Mouse (Mus musculus) MEL (cell line): Measurements from ENCODE around the gene Grm1. TPM values are rescaled to one million over a fixed set of nuclear protein-coding genes. Genes with fewer than 3 reads are reported as not detected.

Experiments
- DNase-seq: peaks from one replicate; pipeline ENCODE4 v3.0.0; 2011; ENCODE audit warnings: low read depth, low spot score
- H3K27ac ChIP-seq: 2 replicates; pipeline ENCODE4 v1.5.1; 2012; ENCODE audit warnings: low read depth, mild to moderate bottlenecking, control low read depth, low read length, moderate library complexity; ENCODE audit not compliant: control insufficient read depth
- H3K27me3 ChIP-seq, 2 experiments: fragments of 150-350 bp in 1 of 2; sonication (generic) in 1 of 2; 2 replicates each; pipeline ENCODE4 v1.6.1; 2012; ENCODE audit warnings: low read length in 2 of 2, mild to moderate bottlenecking in 2 of 2, improper control_type of control experiment in 1 of 2, moderate library complexity in 1 of 2; ENCODE audit not compliant: insufficient read depth in 2 of 2, control insufficient read depth in 1 of 2
- H3K36me3 ChIP-seq, 2 experiments: 2 replicates each; pipeline ENCODE4 v1.6.1; 2012 to 2014; ENCODE audit warnings: low read length in 2 of 2, improper control_type of control experiment in 1 of 2, inconsistent platforms in 1 of 2, mild to moderate bottlenecking in 1 of 2; ENCODE audit not compliant: insufficient read depth in 2 of 2, control insufficient read depth in 1 of 2
- H3K4me1 ChIP-seq, 2 experiments: fragments of 150-350 bp in 1 of 2; sonication (generic) in 1 of 2; 2 replicates each; pipeline ENCODE4 v1.6.1; 2012; ENCODE audit warnings: low read length in 2 of 2, improper control_type of control experiment in 1 of 2, mild to moderate bottlenecking in 1 of 2; ENCODE audit not compliant: insufficient read depth in 2 of 2, control insufficient read depth in 1 of 2
- H3K4me3 ChIP-seq, 2 experiments: fragments of 150-350 bp in 1 of 2; sonication (generic) in 1 of 2; 2 replicates each; pipeline ENCODE4 v1.5.1; 2012; ENCODE audit warnings: low read depth in 2 of 2, low read length in 2 of 2, mild to moderate bottlenecking in 2 of 2, moderate library complexity in 2 of 2, control low read depth in 1 of 2, improper control_type of control experiment in 1 of 2; ENCODE audit not compliant: control insufficient read depth in 1 of 2, insufficient read depth in 1 of 2
- H3K79me2 ChIP-seq: 2 replicates; pipeline ENCODE4 v1.6.1; 2012; ENCODE audit warnings: mild to moderate bottlenecking, low read length, moderate library complexity; ENCODE audit not compliant: control insufficient read depth, poor library complexity, insufficient read depth
- H3K9ac ChIP-seq: 2 replicates; pipeline ENCODE4 v1.6.1; 2012; ENCODE audit warnings: low read depth, mild to moderate bottlenecking, control low read depth, low read length, moderate library complexity; ENCODE audit not compliant: control insufficient read depth, poor library complexity, severe bottlenecking
- H3K9me3 ChIP-seq: fragments of 150-350 bp; sonication (generic); replicated peaks from 2 replicates; pipeline ENCODE4 v1.6.1; 2012; ENCODE audit warnings: mild to moderate bottlenecking, low read length, improper control_type of control experiment, moderate library complexity; ENCODE audit not compliant: insufficient read depth
- CHD1 ChIP-seq: IDR thresholded peaks from 2 replicates; pipeline ENCODE4 v1.6.1; 2012; ENCODE audit warnings: low read depth, mild to moderate bottlenecking, inconsistent platforms, low read length, improper control_type of control experiment
- CTCF ChIP-seq, 3 experiments: IDR thresholded peaks in 2 of 3; conservative IDR thresholded peaks in 1 of 3; 2 replicates each; pipeline ENCODE4 v1.5.1; 2011 to 2012; ENCODE audit warnings: low read length in 3 of 3, low read depth in 2 of 3, mild to moderate bottlenecking in 2 of 3, improper control_type of control experiment in 1 of 3, inconsistent platforms in 1 of 3, mixed read lengths in 1 of 3, moderate library complexity in 1 of 3; ENCODE audit not compliant: control insufficient read depth in 1 of 3, insufficient read depth in 1 of 3, poor library complexity in 1 of 3, severe bottlenecking in 1 of 3
- GABPA ChIP-seq: IDR thresholded peaks from 2 replicates; pipeline ENCODE4 v1.6.1; 2012; ENCODE audit warnings: low read depth, mild to moderate bottlenecking, inconsistent platforms, low read length, improper control_type of control experiment, moderate library complexity
- JUND ChIP-seq: IDR thresholded peaks from 2 replicates; pipeline ENCODE4 v1.6.1; 2011; ENCODE audit warnings: low read depth, mild to moderate bottlenecking, improper control_type of control experiment, low read length
- KAT2A ChIP-seq: conservative IDR thresholded peaks from 2 replicates; pipeline ENCODE4 v1.6.1; 2012; ENCODE audit warnings: low read depth, low read length, improper control_type of control experiment, inconsistent platforms
- MAZ ChIP-seq: IDR thresholded peaks from 2 replicates; pipeline ENCODE4 v1.6.1; 2012; ENCODE audit warnings: low read depth, mild to moderate bottlenecking, inconsistent platforms, low read length, improper control_type of control experiment
- MEF2A ChIP-seq: IDR thresholded peaks from 2 replicates; pipeline ENCODE4 v1.6.1; 2014; ENCODE audit warnings: low read depth, mild to moderate bottlenecking, inconsistent platforms, low read length, improper control_type of control experiment; ENCODE audit not compliant: poor library complexity, insufficient replicate concordance, severe bottlenecking; ENCODE audit errors: extremely low read depth
- MXI1 ChIP-seq: IDR thresholded peaks from 2 replicates; pipeline ENCODE4 v1.6.1; 2011; ENCODE audit warnings: mild to moderate bottlenecking, low read depth, low read length, improper control_type of control experiment
- MYC ChIP-seq: IDR thresholded peaks from 2 replicates; pipeline ENCODE4 v1.6.1; 2011; ENCODE audit warnings: low read depth, mild to moderate bottlenecking, low read length, improper control_type of control experiment, moderate library complexity
- NELFE ChIP-seq: IDR thresholded peaks from 2 replicates; pipeline ENCODE4 v1.6.1; 2011; ENCODE audit warnings: low read depth, low read length, improper control_type of control experiment
- NRF1 ChIP-seq: IDR thresholded peaks from 2 replicates; pipeline ENCODE4 v1.6.1; 2014; ENCODE audit warnings: low read depth, mild to moderate bottlenecking, inconsistent platforms, low read length, improper control_type of control experiment, moderate library complexity; ENCODE audit not compliant: poor library complexity, insufficient read depth, severe bottlenecking
- POLR2A ChIP-seq, 2 experiments: IDR thresholded peaks; 2 replicates each; pipeline ENCODE4 v1.6.1; 2011 to 2012; ENCODE audit warnings: low read length in 2 of 2, mild to moderate bottlenecking in 2 of 2, control low read depth in 1 of 2, improper control_type of control experiment in 1 of 2, low read depth in 1 of 2, moderate library complexity in 1 of 2; ENCODE audit not compliant: control insufficient read depth in 1 of 2, insufficient read depth in 1 of 2, poor library complexity in 1 of 2
- POLR2AphosphoS5 ChIP-seq: IDR thresholded peaks from 2 replicates; pipeline ENCODE4 v1.6.1; 2012; ENCODE audit warnings: low read depth, borderline replicate concordance, mild to moderate bottlenecking, inconsistent platforms, low read length, moderate library complexity, mixed read lengths
- RCOR1 ChIP-seq: IDR thresholded peaks from 2 replicates; pipeline ENCODE4 v1.6.1; 2012; ENCODE audit warnings: low read depth, mild to moderate bottlenecking, inconsistent platforms, low read length, improper control_type of control experiment
- SMC3 ChIP-seq: IDR thresholded peaks from 2 replicates; pipeline ENCODE4 v1.6.1; 2011; ENCODE audit warnings: low read depth, low read length, improper control_type of control experiment
- TAL1 ChIP-seq: IDR thresholded peaks from 2 replicates; pipeline ENCODE4 v1.6.1; 2012; ENCODE audit warnings: mild to moderate bottlenecking, inconsistent platforms, low read length, moderate library complexity, mixed read lengths
- TBP ChIP-seq: IDR thresholded peaks from 2 replicates; pipeline ENCODE4 v1.8.0; 2011; ENCODE audit warnings: low read depth, low read length, improper control_type of control experiment
- UBTF ChIP-seq: IDR thresholded peaks from 2 replicates; pipeline ENCODE4 v1.6.1; 2012; ENCODE audit warnings: low read depth, mild to moderate bottlenecking, inconsistent platforms, low read length, improper control_type of control experiment, moderate library complexity, borderline replicate concordance; ENCODE audit not compliant: insufficient read depth
- ZC3H11A ChIP-seq: IDR thresholded peaks from 2 replicates; pipeline ENCODE4 v1.6.1; 2012; ENCODE audit warnings: low read depth, mild to moderate bottlenecking, inconsistent platforms, low read length, improper control_type of control experiment
- polyA plus RNA-seq, 2 experiments: library from polyadenylated mRNA; stranded (reverse) in 1 of 2; unstranded in 1 of 2; fragments of >175 nt in 1 of 2; fragments of >200 nt in 1 of 2; gene quantifications; 2 replicates each; pipeline versions ENCODE4 v1.2.1 to v1.2.4; 2012; ENCODE audit warnings: low replicate concordance in 2 of 2, low read depth in 1 of 2; ENCODE audit not compliant: insufficient read length in 2 of 2, insufficient read depth in 1 of 2, missing spikeins in 1 of 2
- total RNA-seq: library from RNA; depleted of rRNA; stranded (reverse); fragments of 300-350 nt; gene quantifications from 2 replicates; pipeline ENCODE4 v1.2.3, GENCODE M21; 2012

Gene Grm1
- total and polyA plus RNA-seq, 3 experiments = not detected

GRCm38 (mm10) chr10:10971311-10971710 lies 110.8 kb downstream of the Grm1 start:
- H3K4me3 ChIP-seq = no peak overlapping the region
- no peaks in the 10 kb centered on the region for H3K36me3 ChIP-seq
- H3K27ac ChIP-seq = no peak overlapping the region
- no peak for TF ChIP-seq POLR2AphosphoS5
- TF ChIP-seq CTCF (IDR thresholded peaks at IDR 0.05 in 2 of 3, conservative IDR thresholded peaks at IDR 0.05 in 1 of 3; ENCODE audit: control insufficient read depth in 1 of 3, insufficient read depth in 1 of 3, low read depth in 2 of 3, low read length in 3 of 3, poor library complexity in 1 of 3, severe bottlenecking in 1 of 3) = no peak
- TF ChIP-seq SMC3 = no peak
- no peak for TF ChIP-seq MYC
- no peak for TF ChIP-seq MEF2A
- no peak for TF ChIP-seq POLR2A (IDR thresholded peaks at IDR 0.05; ENCODE audit: control insufficient read depth in 1 of 2, insufficient read depth in 1 of 2, low read depth in 1 of 2, low read length in 2 of 2, poor library complexity in 1 of 2)
- no peak for TF ChIP-seq TAL1
- no peak for TF ChIP-seq MXI1
- TF ChIP-seq ZC3H11A = no peak
- TF ChIP-seq NRF1 = no peak
- TF ChIP-seq MAZ = no peak
- no peak for TF ChIP-seq KAT2A
- no peak for TF ChIP-seq CHD1
- no peak for TF ChIP-seq GABPA
- TF ChIP-seq TBP = no peak
- no peaks in the 10 kb centered on the region for H3K27me3 ChIP-seq
- no peaks in the 10 kb centered on the region for H3K4me1 ChIP-seq
- H3K79me2 ChIP-seq = no peaks in the 10 kb centered on the region
- no peaks in the 10 kb centered on the region for H3K9me3 ChIP-seq
- H3K9ac ChIP-seq = no peak overlapping the region
- DNase-seq = no peak

- H3K27me3 ChIP-seq = no peaks in the 10 kb centered on the region
- H3K9me3 ChIP-seq = no peaks in the 10 kb centered on the region
- no peak overlapping the region for H3K27ac ChIP-seq
- H3K79me2 ChIP-seq = no peaks in the 10 kb centered on the region
- no peak for DNase-seq
- TF ChIP-seq GABPA = no peak
- TF ChIP-seq JUND = no peak
- TF ChIP-seq RCOR1 = no peak
- TF ChIP-seq POLR2AphosphoS5 = no peak
- no peak for TF ChIP-seq MEF2A
- TF ChIP-seq POLR2A (IDR thresholded peaks at IDR 0.05; ENCODE audit: control insufficient read depth in 1 of 2, insufficient read depth in 1 of 2, low read depth in 1 of 2, low read length in 2 of 2, poor library complexity in 1 of 2) = no peak
- TF ChIP-seq MAZ = no peak
- no peak for TF ChIP-seq SMC3
- no peak for TF ChIP-seq ZC3H11A
- no peak for TF ChIP-seq NELFE
- no peak for TF ChIP-seq UBTF
- TF ChIP-seq TBP = no peak
- no peak overlapping the region for H3K4me3 ChIP-seq
- H3K9ac ChIP-seq = no peak overlapping the region
- H3K4me1 ChIP-seq = no peaks in the 10 kb centered on the region
- H3K36me3 ChIP-seq = no peaks in the 10 kb centered on the region
These were observed 117.5 kb downstream of the Grm1 start for GRCm38 (mm10) chr10:10964490-10965150.
